Mouse (Mus musculus) liver, postnatal 0 days (tissue): ENCODE results near the gene Shisa7. TPM values are rescaled to one million over a fixed set of nuclear protein-coding genes. Genes with fewer than 3 reads are reported as not detected.
A peak's percentile ranks its signal among the peaks of the same experiment; 100 is the strongest.

Experiments
- ATAC-seq: fragments of 200-750 bp; cut with Nextera tagmentation; 2 replicates; pipeline ENCODE4 v1.8.0; 2017; ENCODE audit warnings: mild to moderate bottlenecking, moderate library complexity
- DNase-seq: peaks from one replicate; pipeline ENCODE4 v3.0.0-alpha.2; 2016
- H3K27ac ChIP-seq: fragments of 300-500 bp; sonication (generic); 2 replicates; pipeline ENCODE4 v1.5.1; 2014; ENCODE audit warnings: antibody characterized with exemption, moderate library complexity, mild to moderate bottlenecking, low read depth
- H3K27me3 ChIP-seq: fragments of 300-500 bp; sonication (generic); 2 replicates; pipeline ENCODE4 v1.6.1; 2014; ENCODE audit warnings: low read length, control low read depth, mixed read lengths; ENCODE audit not compliant: insufficient read depth
- H3K36me3 ChIP-seq: fragments of 300-500 bp; sonication (generic); replicated peaks from 2 replicates; pipeline ENCODE4 v1.6.1; 2014; ENCODE audit warnings: mild to moderate bottlenecking, control low read depth, low read length, moderate library complexity, mixed read lengths; ENCODE audit not compliant: insufficient read depth
- H3K4me1 ChIP-seq: fragments of 300-500 bp; sonication (generic); 2 replicates; pipeline ENCODE4 v1.6.1; 2014; ENCODE audit warnings: antibody characterized with exemption, mild to moderate bottlenecking, control low read depth; ENCODE audit not compliant: insufficient read depth
- H3K4me2 ChIP-seq: fragments of 300-500 bp; sonication (generic); 2 replicates; pipeline ENCODE4 v1.6.1; 2014; ENCODE audit warnings: low read depth, mild to moderate bottlenecking, low read length, moderate library complexity, mixed read lengths
- H3K4me3 ChIP-seq: fragments of 300-500 bp; sonication (generic); 2 replicates; pipeline ENCODE4 v1.5.1; 2014; ENCODE audit warnings: low read depth, low read length
- H3K9ac ChIP-seq: fragments of 300-500 bp; sonication (generic); replicated peaks from 2 replicates; pipeline ENCODE4 v1.6.1; 2014; ENCODE audit warnings: mild to moderate bottlenecking, moderate library complexity
- H3K9me3 ChIP-seq: fragments of 300-500 bp; sonication (generic); 2 replicates; pipeline ENCODE4 v1.6.1; 2016; ENCODE audit warnings: mild to moderate bottlenecking, control low read depth, low read length, mixed read lengths
- CTCF ChIP-seq: sonication (generic); IDR thresholded peaks from 2 replicates; pipeline ENCODE4 v1.5.1; 2016; ENCODE audit warnings: antibody characterized with exemption, low read depth
- EP300 ChIP-seq: IDR thresholded peaks from 2 replicates; pipeline ENCODE4 v1.6.1; 2016; ENCODE audit warnings: antibody characterized with exemption, low read depth, mild to moderate bottlenecking
- WGBS: fragments of 180-500 bp; shearing (Covaris S2); extraction: QIAGEN DNeasy Blood & Tissue Kit; methylation state at CpG from one replicate; pipeline ENCODE4 v1.1.7; 2014; ENCODE audit not compliant: insufficient replicate concordance; 5-methylcytosine and 5-hydroxymethylcytosine counted together
- polyA plus RNA-seq: library from polyadenylated mRNA; unstranded; fragments of >200 nt; fragmentation: Nextera tagmentation; extraction: Ambion mirVana; gene quantifications from 2 replicates; pipeline ENCODE4 v1.2.1, GENCODE M21; 2015

Gene Shisa7
- polyA plus RNA-seq, 1 experiment from 2014 or later = not detected

- no peaks in the 10 kb centered on the region for H3K27me3 ChIP-seq
- H3K36me3 ChIP-seq = peaks cover 36% of the 10 kb centered on the region
- no peaks in the 10 kb centered on the region for H3K9me3 ChIP-seq
- peak within 1 kb of the TSS; percentile 95 for H3K4me3 ChIP-seq
- peak within 1 kb of the TSS; percentile 88 for H3K4me2 ChIP-seq
- under 1% methylated on average over 53 of the region's 54 CpGs for WGBS
- H3K4me1 ChIP-seq = peaks cover 34% of the 10 kb centered on the region
- TF ChIP-seq EP300 = no peak
- DNase-seq (peak; percentile 95), ATAC-seq (peak; percentile 89)
- H3K27ac ChIP-seq = peak within 1 kb of the TSS; percentile 93
- H3K9ac ChIP-seq = peak within 1 kb of the TSS; percentile 96
Observed at GRCm38 (mm10) chr7:4792278-4793212, 52.0 kb downstream of the Shisa7 start, which contains the start of gene Rpl28. Rpl28 (plus strand) TSS chr7:4792874.

- Histone ChIP-seq H3K9ac (peak within 1 kb of the TSS; percentile 85), H3K27ac (peak within 1 kb of the TSS; percentile 78), H3K36me3 (peaks cover 12% of the 10 kb centered on the region), H3K4me3 (peak within 1 kb of the TSS; percentile 73), H3K9me3 (no peaks in the 10 kb centered on the region), H3K4me1 (peaks cover 28% of the 10 kb centered on the region), H3K27me3 (no peaks in the 10 kb centered on the region), H3K4me2 (peak within 1 kb of the TSS; percentile 98)
- ATAC-seq (peak; percentile 50), DNase-seq (peak; percentile 83)
- 10% methylated on average over 33 of the region's 40 CpGs for WGBS
- no peak for TF ChIP-seq CTCF
- TF ChIP-seq EP300 = no peak
Observed at GRCm38 (mm10) chr7:4789436-4789935, 55.0 kb downstream of the Shisa7 start, which contains the start of gene Tmem238. Tmem238 (minus strand) TSS chr7:4789656.

DNA sequence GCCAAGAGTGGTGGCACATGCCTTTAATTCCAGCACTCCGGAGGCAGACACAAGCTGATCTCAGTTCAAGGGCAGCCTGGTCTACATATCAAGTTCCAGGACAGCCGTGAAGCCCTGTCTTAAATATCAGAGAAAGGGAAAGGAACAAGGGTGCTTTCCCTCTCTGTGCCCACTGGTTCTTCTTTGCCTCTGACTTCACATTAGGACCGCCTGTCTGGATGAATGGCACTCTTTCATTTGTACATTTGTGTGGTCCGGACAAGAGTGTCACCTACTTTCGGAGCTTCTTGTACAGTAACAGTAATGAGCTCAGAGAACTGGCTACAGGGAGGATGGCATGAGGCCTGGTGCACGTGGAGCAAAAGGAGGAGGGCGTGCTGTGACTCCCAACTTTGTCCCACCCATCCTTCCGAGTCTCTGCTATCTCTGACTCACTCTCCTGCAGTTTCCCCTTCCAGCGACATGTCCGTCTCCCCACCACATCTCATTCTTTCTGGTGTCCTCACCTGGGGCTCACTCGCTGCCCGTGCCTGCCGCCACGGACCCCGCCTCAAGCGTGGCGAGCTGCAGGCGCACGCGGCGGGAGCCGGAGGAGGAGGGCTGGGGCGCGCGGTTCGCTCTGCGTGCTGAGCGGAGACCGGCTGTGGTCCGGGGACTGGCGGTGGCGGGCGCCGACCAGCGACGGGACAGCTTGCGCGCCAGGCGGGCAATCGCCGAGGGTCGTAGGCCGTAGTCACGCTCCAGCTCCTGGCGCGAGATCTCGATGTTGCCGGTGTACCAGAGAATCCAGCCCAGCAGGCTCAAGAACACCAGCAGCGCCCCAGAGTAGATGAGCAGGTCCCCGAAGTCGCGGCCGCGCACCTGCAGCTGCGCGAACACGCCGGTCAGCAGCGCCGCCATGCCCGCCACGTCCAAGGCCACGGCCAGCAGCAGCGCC, 55.7 kb downstream of the Shisa7 start:
- H3K9ac ChIP-seq = peak overlapping the region; percentile 85
- TF ChIP-seq EP300 = no peak
- TF ChIP-seq CTCF = peak; percentile 44
- ATAC-seq (peak; percentile 35), DNase-seq (peak; percentile 70)
- 2% methylated on average over 50 of the region's 64 CpGs for WGBS
- peak overlapping the region; percentile 98 for H3K4me2 ChIP-seq
- peaks cover 5% of the 10 kb centered on the region; the same call in 1 of the 2 replicates for H3K36me3 ChIP-seq
- H3K4me1 ChIP-seq = peaks cover 24% of the 10 kb centered on the region
- H3K27me3 ChIP-seq = no peaks in the 10 kb centered on the region
- H3K27ac ChIP-seq = peak overlapping the region; percentile 78
- peak overlapping the region; percentile 73 for H3K4me3 ChIP-seq
- H3K9me3 ChIP-seq = no peaks in the 10 kb centered on the region

- Histone ChIP-seq H3K4me1 (peaks cover 8% of the 10 kb centered on the region), H3K4me3 (no peak overlapping the region), H3K9me3 (no peaks in the 10 kb centered on the region), H3K36me3 (0 out of 2 replicates have a peak, but pooled peaks cover 4% of the 10 kb centered on the region), H3K4me2 (no peak overlapping the region), H3K27me3 (peaks cover 13% of the 10 kb centered on the region), H3K27ac (no peak overlapping the region), H3K9ac (no peak overlapping the region)
- ATAC-seq = peak; percentile 73
- peak; percentile 33 for DNase-seq
- TF ChIP-seq CTCF (no peak), EP300 (no peak)
- WGBS = 52% methylated on average over 14 of the region's 14 CpGs
Observed at GRCm38 (mm10) chr7:4783667-4784268, 60.7 kb downstream of the Shisa7 start.

GRCm38 (mm10) chr7:4782759-4783158, 61.7 kb downstream of the Shisa7 start, which contains the start of the genes Il11 and Tmem190:
Il11 (minus strand) TSS chr7:4782859.
Tmem190 (plus strand) TSS chr7:4782937.
- no peak within 1 kb of the TSS for H3K4me3 ChIP-seq
- H3K4me2 ChIP-seq = no peak within 1 kb of the TSS
- H3K27me3 ChIP-seq = peaks cover 23% of the 10 kb centered on the region
- ATAC-seq (no peak), DNase-seq (no peak)
- 0 out of 2 replicates have a peak, but pooled peaks cover 4% of the 10 kb centered on the region for H3K36me3 ChIP-seq
- no peaks in the 10 kb centered on the region for H3K9me3 ChIP-seq
- H3K4me1 ChIP-seq = 0 out of 2 replicates have a peak, but pooled peaks cover 3% of the 10 kb centered on the region
- H3K9ac ChIP-seq = no peak within 1 kb of the TSS
- no peak within 1 kb of the TSS for H3K27ac ChIP-seq
- TF ChIP-seq EP300 (no peak), CTCF (no peak)
- 59% methylated on average over 2 of the region's 2 CpGs for WGBS
